Mouse (Mus musculus): ENCODE measurements around the gene Paqr5.

- TF ChIP-seq CTCF (IDR thresholded peaks at IDR 0.05; ENCODE audit: insufficient read depth, low read length) = no peak
- TF ChIP-seq POLR2A (IDR thresholded peaks at IDR 0.05; ENCODE audit: borderline replicate concordance, extremely low read depth, low read depth, low read length) = no peak
Measured at GRCm38 (mm10) chr9:61977258-61977945, 49.3 kb downstream of the Paqr5 start.

Measured in lung, adult 2 months (tissue).